Mouse (Mus musculus): ENCODE results near the gene Vrk2. TPM values are rescaled to one million over a fixed set of nuclear protein-coding genes. Genes with fewer than 3 reads are reported as not detected.

The Vrk2 gene
- 1 to 10 TPM; 3.5 to 4.9 TPM for total RNA-seq (2021)
- long read RNA-seq, experiment 1, partial matches to known transcripts, result 0 of 2 reads
- long read RNA-seq, experiment 1, other reads (novel, unspliced or antisense), result 0 of 2 reads
- long read RNA-seq, experiment 2, partial matches to known transcripts, result 1 of 2 reads
- long read RNA-seq, experiment 2, other reads (novel, unspliced or antisense), result 1 of 2 reads

DNA sequence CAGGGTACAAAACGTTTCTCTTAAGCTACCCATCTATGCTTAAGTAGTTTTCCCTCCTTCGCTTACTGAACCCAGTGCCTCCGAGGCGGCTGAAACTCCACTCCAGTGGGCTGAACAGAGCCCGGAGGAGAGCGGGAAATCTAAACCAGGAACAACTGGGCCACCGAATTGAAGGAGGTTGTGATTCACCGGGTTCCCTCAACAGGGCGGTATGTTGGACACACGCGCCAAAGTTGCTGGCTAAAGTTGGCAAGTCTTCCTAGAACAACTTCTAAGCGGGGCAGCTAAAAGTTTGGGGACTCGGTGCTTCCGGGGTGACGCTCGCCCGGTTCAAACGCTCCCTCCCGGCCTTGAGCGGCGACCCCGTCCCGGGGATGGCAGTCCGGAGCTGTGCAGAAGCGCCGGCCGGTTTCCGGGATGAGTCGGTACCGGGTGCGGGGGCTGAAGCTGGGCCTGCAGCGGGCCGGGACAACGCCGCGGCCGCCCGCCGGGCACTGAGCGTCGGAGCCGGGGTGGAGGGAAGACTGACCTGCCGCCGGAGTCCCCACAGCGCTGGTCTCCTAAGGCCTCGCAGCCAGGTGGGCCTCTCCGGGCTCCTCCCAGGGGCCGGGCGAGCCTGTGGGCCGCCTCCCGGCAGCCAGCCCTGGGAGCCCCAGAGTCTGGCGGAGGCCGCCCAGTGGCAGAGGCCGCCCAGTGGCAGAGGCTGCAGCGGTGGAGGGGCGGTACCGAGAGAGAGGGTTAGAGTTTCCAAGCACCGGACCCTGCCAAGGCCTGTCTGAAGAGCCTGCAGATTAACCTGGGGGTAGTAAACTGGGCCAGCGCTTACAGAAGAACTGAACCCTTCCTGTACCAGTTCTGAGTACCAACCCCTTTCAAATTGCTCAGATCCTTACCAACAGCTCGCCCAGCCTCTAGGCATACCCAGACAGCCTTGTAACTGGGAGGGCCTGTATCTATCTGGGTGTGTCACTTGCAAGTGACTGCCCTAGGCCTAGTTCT, at the start of gene Vrk2, which contains the start of gene Gm6899:
Gene Vrk2 (minus strand): TSS at position 939 of the 999 bp plus-strand sequence.
Gene Gm6899 (plus strand): TSS at position 181 of the 999 bp plus-strand sequence.
- DNase-seq (ENCODE audit: low spot score in 2 of 2), result peak in 1 of 2 experiments; percentile 41
- TF ChIP-seq CTCF (conservative IDR thresholded peaks at IDR 0.05), result peak; percentile 54
- H3K4me3 ChIP-seq, result peak within 1 kb of the TSS; percentile 65
- H3K27ac ChIP-seq, result peak within 1 kb of the TSS; percentile 78

DNA sequence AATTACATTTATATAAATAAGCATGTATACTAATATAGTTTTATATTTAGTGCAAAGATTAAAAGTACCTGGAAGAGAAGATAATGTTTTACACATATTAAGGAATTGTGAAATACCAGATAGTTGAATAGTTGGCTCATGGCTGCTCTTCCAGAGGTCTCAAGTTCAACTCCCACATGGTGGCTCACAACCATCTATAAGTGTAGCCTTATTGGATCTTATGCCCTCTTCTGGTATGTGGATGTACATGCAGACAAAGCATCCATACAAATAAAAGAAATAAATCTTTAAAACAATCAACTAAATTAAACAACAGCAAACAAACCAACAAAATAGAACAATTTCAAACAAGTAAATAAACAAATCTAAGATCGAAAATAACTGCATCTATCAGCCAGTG, 48.3 kb upstream of the Vrk2 start:
- H3K4me3 ChIP-seq, result no peak overlapping the region
- no peak for DNase-seq (ENCODE audit: low spot score in 2 of 2)
- no peak overlapping the region for H3K27ac ChIP-seq
- TF ChIP-seq CTCF (conservative IDR thresholded peaks at IDR 0.05), result peak; percentile 31; the same call in 1 of the 2 replicates

DNA sequence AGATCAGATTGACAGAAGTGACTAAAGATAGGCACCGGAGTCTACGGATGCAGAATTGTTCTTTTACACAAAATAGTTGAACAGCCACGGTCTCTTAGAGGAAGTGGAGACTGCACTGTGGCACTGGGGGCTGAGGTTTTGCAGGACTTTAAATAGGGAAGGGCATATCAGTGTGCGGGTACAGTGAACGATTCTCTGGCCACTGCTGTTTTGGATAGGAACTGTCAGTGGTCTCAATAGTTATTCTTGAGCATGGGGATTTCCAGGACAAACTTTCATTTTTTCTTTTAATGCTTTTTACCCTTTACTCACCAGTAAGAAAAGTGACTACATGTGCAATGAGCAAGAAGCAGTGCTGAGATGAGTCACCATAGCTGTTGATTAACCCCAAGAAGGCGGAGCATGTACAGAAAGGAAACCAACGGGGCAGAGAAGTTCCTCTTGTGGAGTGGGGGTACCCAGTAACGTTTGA, 46.6 kb upstream of the Vrk2 start:
- no peak for DNase-seq (ENCODE audit: low spot score in 2 of 2)
- no peak for TF ChIP-seq CTCF (conservative IDR thresholded peaks at IDR 0.05)
- Histone ChIP-seq H3K27ac (no peak overlapping the region), H3K4me3 (no peak overlapping the region)

DNA sequence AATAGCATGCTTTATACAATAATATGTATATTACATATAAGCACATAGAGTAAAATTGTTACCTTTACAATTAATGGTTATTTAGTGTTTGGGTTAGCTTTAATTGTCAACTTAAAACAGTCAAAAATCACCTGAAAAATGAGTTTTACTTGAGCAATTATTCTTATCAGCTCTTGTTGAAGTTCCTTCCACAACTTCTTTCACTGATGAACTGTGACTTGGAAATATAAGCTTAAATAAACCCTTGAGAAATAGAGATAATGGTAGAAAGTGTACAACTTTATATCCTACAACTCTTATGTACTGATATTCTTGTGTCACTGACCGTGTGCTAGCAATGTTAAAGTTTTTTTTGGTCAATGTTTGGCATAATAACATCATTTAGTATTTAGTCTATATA, 42.4 kb upstream of the Vrk2 start:
- no peak overlapping the region for H3K4me3 ChIP-seq
- no peak overlapping the region for H3K27ac ChIP-seq
- DNase-seq (ENCODE audit: low spot score in 2 of 2), result no peak
- no peak for TF ChIP-seq CTCF (conservative IDR thresholded peaks at IDR 0.05)

DNA sequence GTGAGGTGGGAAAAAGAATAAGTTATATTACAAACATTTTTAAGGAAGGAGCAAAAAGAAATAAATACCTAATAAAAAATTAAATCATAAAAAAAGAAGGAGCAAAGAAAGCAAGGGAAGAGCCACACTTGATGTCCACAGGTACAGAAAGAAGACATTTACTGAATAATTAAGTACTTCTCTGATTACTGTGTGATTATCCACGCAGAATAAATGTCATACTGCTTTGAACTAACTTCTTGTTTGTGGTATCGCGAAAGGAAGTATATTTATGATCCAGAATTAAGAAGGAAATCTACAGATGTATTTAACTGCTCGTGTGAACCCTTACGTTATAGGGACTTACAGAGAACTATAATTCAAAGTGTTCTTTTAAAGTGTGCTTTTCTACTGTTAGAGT, 28.9 kb upstream of the Vrk2 start:
- no peak overlapping the region for H3K27ac ChIP-seq
- no peak for DNase-seq (ENCODE audit: low spot score in 2 of 2)
- TF ChIP-seq CTCF (conservative IDR thresholded peaks at IDR 0.05), result no peak
- no peak overlapping the region for H3K4me3 ChIP-seq

DNA sequence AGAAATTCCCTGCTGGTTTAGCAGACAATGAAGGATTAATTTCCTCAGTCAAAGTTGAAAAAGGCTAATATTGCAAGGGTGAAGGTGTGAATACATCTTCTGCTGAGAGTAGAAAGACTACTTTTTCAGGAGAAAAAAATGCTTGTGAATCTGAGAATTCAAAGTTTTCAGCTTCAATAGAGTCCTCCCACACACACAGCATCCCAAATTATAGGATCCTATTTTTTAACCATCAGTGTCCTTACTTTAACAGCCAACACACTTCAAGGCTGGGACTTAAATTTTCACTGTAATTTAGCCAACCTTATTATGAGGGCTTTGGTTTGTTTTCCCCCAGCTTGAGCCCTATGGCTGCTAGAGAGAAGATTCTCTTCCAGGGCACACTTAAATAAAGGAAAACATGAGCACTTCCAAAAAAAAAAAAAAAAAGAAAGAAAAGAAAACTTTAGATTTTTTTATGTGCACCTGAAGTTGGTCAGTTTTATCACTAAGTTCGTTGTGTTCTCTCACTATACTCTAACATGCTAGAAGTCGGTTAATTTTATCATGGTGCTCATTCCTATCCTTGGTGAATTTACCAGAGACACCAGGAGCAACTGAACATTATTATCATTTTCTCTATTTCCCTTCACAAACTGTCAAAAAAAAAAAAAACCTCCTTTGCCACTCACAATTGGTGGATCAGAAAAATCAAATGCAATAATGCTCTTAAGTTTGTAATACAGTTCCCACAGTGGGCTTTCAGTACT, 24.9 kb upstream of the Vrk2 start:
- DNase-seq (ENCODE audit: low spot score in 2 of 2), result no peak
- no peak overlapping the region for H3K27ac ChIP-seq
- TF ChIP-seq CTCF (conservative IDR thresholded peaks at IDR 0.05), result no peak
- no peak overlapping the region for H3K4me3 ChIP-seq

DNA sequence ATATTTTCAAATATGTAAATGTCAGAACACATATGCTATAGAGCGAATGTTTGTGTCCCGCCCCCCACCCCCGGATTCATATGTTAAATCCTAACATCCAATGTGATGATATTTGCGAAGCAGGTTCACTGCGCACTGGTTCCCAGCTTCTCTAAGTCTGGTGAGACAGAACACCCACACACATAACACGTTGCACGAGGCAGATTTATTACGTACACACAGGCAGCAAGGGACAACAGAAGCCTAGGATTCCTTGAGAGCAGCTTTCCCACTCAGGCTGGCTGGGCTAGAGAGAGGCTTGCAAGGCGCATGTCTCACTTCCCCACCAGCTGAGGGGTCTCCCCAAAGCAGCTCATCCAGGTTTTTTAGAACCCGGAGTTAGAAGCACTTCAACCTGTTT, 15.0 kb upstream of the Vrk2 start:
- TF ChIP-seq CTCF (conservative IDR thresholded peaks at IDR 0.05), result no peak
- DNase-seq (ENCODE audit: low spot score in 2 of 2), result peak in 1 of 2 experiments; percentile 16

DNA sequence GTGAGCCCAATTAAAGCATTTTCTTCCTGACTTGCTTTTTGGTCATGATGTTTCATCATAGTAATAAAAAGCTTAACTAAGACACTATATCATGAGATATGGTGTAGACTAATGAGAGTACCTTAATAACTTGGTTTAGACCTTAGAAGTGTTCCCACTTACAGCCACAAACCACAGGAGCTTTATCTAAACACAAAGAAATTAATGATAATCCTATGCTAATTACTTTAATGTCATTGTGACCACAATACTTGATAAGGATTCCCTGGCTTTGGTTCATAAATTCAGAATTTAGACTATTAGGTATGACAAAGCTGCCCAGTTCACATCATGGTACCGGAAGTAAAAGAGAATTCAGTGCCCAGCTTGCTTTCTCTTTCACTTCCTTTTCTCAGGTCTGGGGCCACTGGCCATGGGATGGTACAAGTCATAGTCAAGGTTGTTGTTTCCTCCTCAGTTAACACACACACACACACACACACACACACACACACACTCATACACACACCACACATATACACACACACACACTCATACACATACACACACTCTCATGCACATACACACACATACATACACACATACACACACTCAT, 10.4 kb upstream of the Vrk2 start:
- Histone ChIP-seq H3K27ac (no peak overlapping the region), H3K4me3 (no peak overlapping the region)
- no peak for TF ChIP-seq CTCF (conservative IDR thresholded peaks at IDR 0.05)
- DNase-seq (ENCODE audit: low spot score in 2 of 2), result no peak

More for the DNA sequence above, 15.0 kb upstream of the Vrk2 start:
- Histone ChIP-seq H3K4me3 (no peak overlapping the region), H3K27ac (no peak overlapping the region)

DNA sequence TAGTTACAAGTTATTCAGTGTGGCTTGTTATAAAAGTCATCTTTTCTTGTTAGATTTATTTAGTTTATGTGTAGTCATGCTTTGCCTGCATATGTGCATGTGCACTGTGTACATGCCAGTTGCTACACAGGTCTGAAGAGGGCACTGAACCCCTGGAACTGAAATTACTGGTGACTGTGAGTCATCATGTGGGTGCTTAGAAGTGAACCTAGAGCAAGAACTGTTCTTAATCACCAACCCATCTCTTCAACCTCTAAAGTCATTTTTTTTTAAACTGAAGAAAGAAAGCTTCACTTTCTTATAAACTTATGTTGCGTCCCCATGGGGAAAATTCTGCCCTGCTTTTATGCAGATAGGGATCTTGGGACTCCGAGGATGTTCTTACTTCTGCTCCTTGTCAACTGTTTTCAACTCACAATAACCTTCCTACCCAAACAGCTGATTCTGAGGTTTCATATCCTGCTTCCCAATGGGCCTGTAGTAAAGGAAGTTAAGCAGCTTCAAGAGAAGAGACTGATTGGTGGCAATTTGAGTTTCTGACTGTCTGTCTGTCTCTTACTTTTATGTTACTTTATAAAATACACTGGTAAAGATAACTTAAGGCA, 7.9 kb upstream of the Vrk2 start:
- Histone ChIP-seq H3K27ac (no peak overlapping the region), H3K4me3 (no peak overlapping the region)
- TF ChIP-seq CTCF (conservative IDR thresholded peaks at IDR 0.05), result no peak
- DNase-seq (ENCODE audit: low spot score in 2 of 2), result no peak

DNA sequence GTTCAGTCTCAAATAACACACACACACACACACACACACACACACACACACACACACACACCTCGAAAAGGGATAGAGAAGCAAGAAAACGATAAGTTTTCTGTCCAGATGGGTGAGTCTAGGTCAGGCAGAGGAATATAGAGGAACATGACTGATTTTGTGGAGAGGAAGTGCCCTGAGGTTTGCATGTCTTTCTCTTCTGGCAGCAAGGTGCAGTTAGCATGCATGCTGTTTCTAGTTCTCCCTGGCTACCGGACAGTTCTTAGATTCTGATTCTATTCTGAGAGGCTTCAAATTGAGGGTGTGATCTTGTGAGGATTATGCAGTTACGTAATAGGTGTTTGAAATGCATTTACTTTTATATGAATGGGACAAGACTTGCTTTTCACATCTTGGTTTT, 6.9 kb upstream of the Vrk2 start:
- TF ChIP-seq CTCF (conservative IDR thresholded peaks at IDR 0.05), result no peak
- H3K4me3 ChIP-seq, result no peak overlapping the region
- H3K27ac ChIP-seq, result no peak overlapping the region
- no peak for DNase-seq (ENCODE audit: low spot score in 2 of 2)

DNA sequence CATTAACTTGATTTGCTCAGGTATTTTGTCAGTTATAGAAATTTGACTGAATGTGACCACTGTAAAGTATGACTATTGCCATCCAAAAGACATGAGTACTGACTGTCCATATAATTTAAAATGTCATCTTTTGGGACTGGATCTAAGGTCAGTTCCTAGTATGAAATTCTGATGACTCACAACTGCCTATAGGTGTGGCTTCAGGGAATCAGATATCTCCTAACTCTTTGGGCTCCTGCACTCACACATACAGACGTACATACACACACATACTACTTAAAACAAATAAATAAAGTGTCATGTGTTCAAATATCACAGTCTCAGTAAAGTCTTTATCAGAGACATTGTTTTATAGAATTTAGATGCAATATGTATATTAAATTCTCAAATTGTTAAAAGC, 5.1 kb upstream of the Vrk2 start:
- H3K27ac ChIP-seq, result no peak overlapping the region
- DNase-seq (ENCODE audit: low spot score in 2 of 2), result no peak
- no peak overlapping the region for H3K4me3 ChIP-seq
- TF ChIP-seq CTCF (conservative IDR thresholded peaks at IDR 0.05), result no peak

DNA sequence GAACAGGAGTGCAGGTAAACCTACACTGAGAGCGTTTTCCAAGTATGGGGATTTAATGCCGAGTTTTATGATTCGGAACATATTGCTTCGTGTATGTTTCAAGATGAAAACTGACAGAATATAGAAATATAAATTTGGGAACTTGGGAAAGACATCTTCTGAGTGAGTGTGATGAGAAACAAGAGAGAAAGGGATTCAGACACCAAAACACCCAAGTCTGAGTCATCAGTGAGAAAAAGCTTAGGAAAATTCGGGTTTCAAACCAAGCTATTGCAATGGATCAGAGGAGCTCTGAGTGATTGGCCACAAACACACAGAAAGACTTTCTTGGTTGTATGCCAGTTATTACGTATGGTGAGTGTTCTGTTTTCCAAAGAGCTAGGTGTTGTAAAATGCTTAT, 4.0 kb upstream of the Vrk2 start:
- Histone ChIP-seq H3K27ac (no peak overlapping the region), H3K4me3 (no peak overlapping the region)
- TF ChIP-seq CTCF (conservative IDR thresholded peaks at IDR 0.05), result no peak
- DNase-seq (ENCODE audit: low spot score in 2 of 2), result no peak
